Mouse (Mus musculus) kidney, embryonic 16.5 days (tissue): ENCODE results near the gene Sned1. TPM values are rescaled to one million over a fixed set of nuclear protein-coding genes. Genes with fewer than 3 reads are reported as not detected.
A peak's percentile ranks its signal among the peaks of the same experiment; 100 is the strongest.
"Not testable (repeated sequence)": the region's sequence is repeated elsewhere in the genome, so short reads cannot be mapped to it uniquely, and the experiment has no call there.

Experiments used
- ATAC-seq: fragments of 200-750 bp; cut with Nextera tagmentation; 2 replicates; pipeline ENCODE4 v1.8.0; 2017; ENCODE audit warnings: moderate TSS enrichment; ENCODE audit not compliant: low FRiP score, low TSS enrichment
- H3K27ac ChIP-seq: fragments of 300-500 bp; sonication (generic); 2 replicates; pipeline ENCODE4 v1.5.1; 2014; ENCODE audit warnings: low read length
- H3K27me3 ChIP-seq: fragments of 300-500 bp; sonication (generic); 2 replicates; pipeline ENCODE4 v1.6.1; 2014; ENCODE audit warnings: low read length, control low read depth, mixed read lengths; ENCODE audit not compliant: insufficient read depth
- H3K36me3 ChIP-seq: fragments of 300-500 bp; sonication (generic); 2 replicates; pipeline ENCODE4 v1.6.1; 2014; ENCODE audit warnings: low read length, control low read depth, mixed read lengths; ENCODE audit not compliant: insufficient read depth
- H3K4me1 ChIP-seq: fragments of 300-500 bp; sonication (generic); 2 replicates; pipeline ENCODE4 v1.6.1; 2014; ENCODE audit warnings: low read length, control low read depth, mixed read lengths; ENCODE audit not compliant: insufficient read depth
- H3K4me2 ChIP-seq: fragments of 300-500 bp; sonication (generic); replicated peaks from 2 replicates; pipeline ENCODE4 v1.6.1; 2014; ENCODE audit warnings: low read depth, low read length
- H3K4me3 ChIP-seq: fragments of 300-500 bp; sonication (generic); 2 replicates; pipeline ENCODE4 v1.5.1; 2014; ENCODE audit warnings: mild to moderate bottlenecking, low read length
- H3K9ac ChIP-seq: fragments of 300-500 bp; sonication (generic); replicated peaks from 2 replicates; pipeline ENCODE4 v1.6.1; 2014; ENCODE audit warnings: low read length
- H3K9me3 ChIP-seq: fragments of 300-500 bp; sonication (generic); 2 replicates; pipeline ENCODE4 v1.6.1; 2016; ENCODE audit warnings: low read length, control low read depth
- WGBS: fragments of 180-500 bp; shearing (Covaris S2); extraction: QIAGEN DNeasy Blood & Tissue Kit; methylation state at CpG from one replicate; pipeline ENCODE4 v1.1.7; 2014; 5-methylcytosine and 5-hydroxymethylcytosine counted together
- polyA plus RNA-seq: library from polyadenylated mRNA; unstranded; fragments of >200 nt; fragmentation: Nextera tagmentation; extraction: Ambion mirVana; gene quantifications from 2 replicates; pipeline ENCODE4 v1.2.1, GENCODE M21; 2015

The Sned1 gene
- polyA plus RNA-seq, 1 experiment from 2014 or later, result 11.1 TPM

DNA sequence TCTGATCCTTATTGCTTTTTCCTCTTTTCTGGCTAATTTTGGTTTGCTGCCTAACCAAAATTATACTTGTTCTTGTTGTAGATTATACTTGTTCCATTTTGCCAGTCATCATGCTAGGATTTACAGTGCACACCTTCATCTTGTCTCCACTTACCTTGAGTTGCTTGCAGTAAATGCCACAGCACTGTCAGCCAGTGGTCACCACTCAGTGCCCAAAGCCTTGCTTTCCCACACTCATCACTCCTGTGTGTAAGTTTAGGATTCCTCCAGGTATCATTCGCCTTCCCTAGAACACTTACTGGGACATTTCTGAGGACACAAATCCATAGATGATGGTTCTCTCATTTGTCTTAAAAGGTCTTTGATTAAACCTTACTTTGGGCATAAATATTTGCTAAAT lies 56.0 kb downstream of the Sned1 start:
- H3K9ac ChIP-seq, result no peak overlapping the region
- no peak overlapping the region for H3K4me3 ChIP-seq
- H3K4me2 ChIP-seq, result no peak overlapping the region
- WGBS, result 95% methylated on average over 1 of the region's 1 CpGs
- no peak overlapping the region for H3K27ac ChIP-seq
- H3K27me3 ChIP-seq, result no peaks in the 10 kb centered on the region
- H3K4me1 ChIP-seq, result no peaks in the 10 kb centered on the region
- no peak for ATAC-seq
- H3K36me3 ChIP-seq, result peaks cover 19% of the 10 kb centered on the region
- no peaks in the 10 kb centered on the region for H3K9me3 ChIP-seq

DNA sequence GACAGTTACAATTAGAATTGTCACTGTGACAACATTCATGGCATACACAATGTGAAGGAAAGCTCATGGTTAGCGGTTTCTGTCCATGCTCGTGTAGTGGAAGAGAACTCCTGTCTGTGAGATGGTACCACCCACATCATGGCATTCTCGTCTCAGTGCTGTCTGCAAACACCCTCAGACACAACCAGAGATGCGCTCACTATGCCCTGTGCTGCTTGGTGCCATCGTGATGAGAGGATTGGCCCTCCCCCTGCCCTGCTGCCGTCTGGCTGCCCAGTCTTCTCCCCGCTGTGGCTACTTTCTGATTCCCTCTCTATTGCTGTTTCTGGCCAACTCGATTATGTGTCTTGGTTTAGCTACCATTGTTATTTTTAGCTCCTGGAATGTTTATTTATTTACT lies 56.4 kb downstream of the Sned1 start:
- Histone ChIP-seq H3K27ac (no peak overlapping the region), H3K27me3 (no peaks in the 10 kb centered on the region), H3K9me3 (no peaks in the 10 kb centered on the region), H3K36me3 (peaks cover 22% of the 10 kb centered on the region), H3K4me3 (no peak overlapping the region), H3K4me2 (no peak overlapping the region), H3K9ac (no peak overlapping the region), H3K4me1 (no peaks in the 10 kb centered on the region)
- no peak for ATAC-seq
- WGBS, result 66% methylated on average over 8 of the region's 8 CpGs

DNA sequence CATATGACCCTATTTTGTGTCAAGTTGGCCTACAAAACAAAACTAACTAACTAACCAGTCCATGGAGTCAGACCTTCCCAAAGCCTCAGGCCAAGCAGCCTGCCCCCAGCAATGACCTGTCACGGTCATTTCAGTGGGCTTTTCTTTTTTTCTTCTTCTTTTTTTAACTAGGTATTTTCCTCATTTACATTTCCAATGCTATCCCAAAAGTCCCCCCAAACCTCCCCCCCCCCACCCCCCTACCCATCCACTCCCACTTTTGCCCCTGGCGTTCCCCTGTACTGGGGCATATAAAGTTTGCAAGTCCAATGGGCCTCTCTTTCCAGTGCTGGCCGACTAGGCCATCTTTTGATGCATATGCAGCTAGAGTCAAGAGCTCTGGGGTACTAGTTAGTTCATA lies 58.9 kb downstream of the Sned1 start:
- ATAC-seq, H3K9me3 ChIP-seq, H3K27ac ChIP-seq, H3K4me3 ChIP-seq, H3K27me3 ChIP-seq, H3K4me2 ChIP-seq, H3K4me1 ChIP-seq, H3K9ac ChIP-seq: not testable (repeated sequence)
- 81% methylated on average over 3 of the region's 3 CpGs for WGBS
- peaks cover 39% of the 10 kb centered on the region for H3K36me3 ChIP-seq

DNA sequence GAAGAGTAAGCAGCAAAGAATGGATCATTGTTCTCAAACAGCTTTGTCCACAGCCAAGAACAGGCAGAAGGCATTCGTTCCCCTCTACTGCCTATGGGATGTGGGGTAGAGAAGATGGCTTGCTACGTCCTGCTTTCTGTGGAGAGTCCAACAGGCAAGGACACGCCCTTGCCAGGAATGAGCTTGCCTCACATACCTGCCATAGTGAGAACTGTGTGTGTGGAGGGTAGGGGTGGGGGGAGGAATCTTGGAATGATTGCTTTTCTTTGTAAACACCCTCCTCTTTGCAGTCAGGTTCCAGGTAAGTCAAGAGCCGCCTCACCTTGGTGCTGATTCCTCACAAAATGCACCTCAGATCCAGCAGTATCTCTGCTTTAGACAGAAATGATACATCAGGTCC lies 64.2 kb downstream of the Sned1 start:
- no peak for ATAC-seq
- Histone ChIP-seq H3K4me1 (peaks cover 3% of the 10 kb centered on the region), H3K27me3 (no peaks in the 10 kb centered on the region), H3K4me3 (no peak overlapping the region), H3K36me3 (peaks cover 67% of the 10 kb centered on the region), H3K27ac (no peak overlapping the region), H3K9me3 (no peaks in the 10 kb centered on the region), H3K9ac (no peak overlapping the region), H3K4me2 (no peak overlapping the region)
- WGBS, result 90% methylated on average over 4 of the region's 4 CpGs

DNA sequence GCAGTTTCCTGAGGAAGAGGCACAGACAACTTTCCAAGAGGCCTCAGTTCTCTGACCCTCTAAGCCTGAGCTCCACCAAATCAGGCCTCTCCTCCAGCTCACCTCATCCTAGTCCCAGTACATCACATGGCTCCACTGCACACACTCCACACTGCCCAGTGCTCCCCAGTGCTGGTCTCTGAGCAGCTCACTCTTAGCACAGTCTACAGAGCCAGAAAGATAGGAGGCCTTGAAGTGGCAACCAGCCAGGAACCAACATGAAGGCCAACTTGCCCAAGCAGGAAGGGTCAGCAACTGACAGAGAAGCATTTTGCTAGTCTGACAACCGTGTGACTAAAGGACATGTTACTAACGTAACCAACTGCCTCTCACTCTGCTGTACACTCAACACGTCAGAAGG lies 64.9 kb downstream of the Sned1 start:
- Histone ChIP-seq H3K9ac (no peak overlapping the region), H3K27ac (no peak overlapping the region), H3K4me1 (peaks cover 8% of the 10 kb centered on the region), H3K4me3 (no peak overlapping the region), H3K4me2 (no peak overlapping the region), H3K27me3 (no peaks in the 10 kb centered on the region), H3K9me3 (no peaks in the 10 kb centered on the region), H3K36me3 (peaks cover 66% of the 10 kb centered on the region)
- WGBS, result 87% methylated on average over 3 of the region's 3 CpGs
- no peak for ATAC-seq

DNA sequence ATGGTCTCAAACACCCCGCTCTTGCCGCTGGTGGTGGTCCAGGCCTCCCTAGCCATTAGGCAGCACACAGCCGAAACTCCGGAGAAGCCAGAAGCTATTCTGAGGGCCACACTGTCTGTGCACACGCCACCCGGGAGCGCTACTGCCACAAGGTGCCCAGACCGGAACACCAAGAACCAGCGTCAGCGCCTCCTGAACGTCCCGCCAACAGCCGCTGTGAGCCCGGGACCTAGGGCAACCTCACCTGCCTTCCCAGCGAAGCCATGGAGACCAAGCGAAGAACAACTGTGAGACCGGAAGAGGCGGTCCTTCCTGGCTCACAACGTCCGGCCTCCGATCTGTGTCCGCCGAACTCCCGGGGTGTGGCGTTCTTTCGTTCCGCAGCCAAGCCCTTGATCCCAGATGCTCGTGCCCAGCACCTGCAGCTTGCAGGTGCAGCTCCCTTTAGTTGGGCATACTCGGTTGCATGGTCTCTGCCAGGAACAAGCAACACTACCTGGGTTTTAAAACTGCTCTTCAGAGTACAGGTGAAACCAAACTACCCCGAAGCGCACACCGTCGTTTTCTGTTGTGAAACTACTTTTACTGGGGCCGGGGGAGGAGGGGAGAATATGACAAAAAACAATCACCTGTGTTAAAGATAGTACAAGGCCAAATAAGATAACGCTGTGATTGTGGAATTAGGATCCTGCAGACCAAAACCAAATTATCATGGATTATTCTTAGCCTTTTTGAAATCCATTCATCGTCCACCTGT lies 70.1 kb downstream of the Sned1 start, which contains the start of gene Mterf4:
TSS of gene Mterf4 (minus strand) at position 335 of the 757 bp plus-strand sequence.
- H3K4me2 ChIP-seq, result peak within 1 kb of the TSS; percentile 82
- peak within 1 kb of the TSS; percentile 97 for H3K4me3 ChIP-seq
- H3K27me3 ChIP-seq, result no peaks in the 10 kb centered on the region
- peak within 1 kb of the TSS; percentile 91 for H3K9ac ChIP-seq
- H3K9me3 ChIP-seq, result no peaks in the 10 kb centered on the region
- peaks cover 8% of the 10 kb centered on the region for H3K4me1 ChIP-seq
- peak; percentile 94 for ATAC-seq
- WGBS, result 7% methylated on average over 36 of the region's 36 CpGs
- peaks cover 38% of the 10 kb centered on the region for H3K36me3 ChIP-seq
- H3K27ac ChIP-seq, result 0 out of 2 replicates have a peak within 1 kb of the TSS, but pooled peaks have one; percentile 43

DNA sequence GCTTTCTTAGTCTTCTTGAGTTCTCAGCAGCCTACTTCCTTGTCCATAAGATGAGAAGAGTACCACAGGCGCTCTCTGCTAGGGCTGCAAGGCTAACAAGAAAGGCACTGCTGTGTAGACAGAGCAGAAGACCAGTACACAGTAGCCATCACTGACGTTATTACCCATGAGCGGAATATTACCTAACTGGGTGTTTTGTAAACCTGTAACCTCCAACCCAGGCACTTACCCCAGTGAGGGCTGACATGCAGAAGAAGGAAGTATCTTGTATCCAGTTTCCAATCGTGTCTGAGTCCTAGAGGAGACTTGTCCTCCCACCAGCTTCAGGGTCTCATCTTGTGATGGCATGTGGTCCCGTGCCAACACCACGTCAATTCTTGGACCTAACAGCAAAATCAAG lies 88.3 kb downstream of the Sned1 start:
- Histone ChIP-seq H3K36me3 (peaks cover 52% of the 10 kb centered on the region), H3K9me3 (no peaks in the 10 kb centered on the region), H3K4me2 (no peak overlapping the region), H3K4me1 (no peaks in the 10 kb centered on the region), H3K27ac (no peak overlapping the region), H3K4me3 (no peak overlapping the region), H3K27me3 (no peaks in the 10 kb centered on the region), H3K9ac (no peak overlapping the region)
- 89% methylated on average over 6 of the region's 6 CpGs for WGBS
- ATAC-seq, result no peak

DNA sequence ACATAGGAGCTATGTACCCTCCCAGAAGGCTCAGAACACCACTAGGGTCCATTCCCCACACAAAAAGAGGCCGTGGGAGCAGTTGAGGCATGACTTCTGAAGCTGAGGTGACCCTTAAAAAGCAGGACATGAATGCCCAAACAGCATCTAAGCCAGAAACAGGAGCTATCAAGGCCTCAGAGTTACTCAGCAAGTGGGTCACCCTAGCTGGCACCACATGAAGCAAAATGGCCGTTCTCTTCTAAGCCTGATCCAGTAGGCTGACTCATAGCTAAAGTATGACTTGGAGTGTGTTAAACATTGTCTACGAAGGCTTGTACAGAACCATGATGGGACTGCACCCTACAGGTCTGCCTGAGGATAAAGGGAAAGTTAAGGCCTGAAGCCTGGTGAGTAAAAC lies 90.8 kb downstream of the Sned1 start:
- ATAC-seq, result no peak
- no peaks in the 10 kb centered on the region for H3K4me1 ChIP-seq
- 90% methylated on average over 3 of the region's 3 CpGs for WGBS
- H3K9ac ChIP-seq, result no peak overlapping the region
- peaks cover 32% of the 10 kb centered on the region for H3K36me3 ChIP-seq
- no peak overlapping the region for H3K4me2 ChIP-seq
- no peaks in the 10 kb centered on the region for H3K9me3 ChIP-seq
- no peak overlapping the region for H3K27ac ChIP-seq
- H3K4me3 ChIP-seq, result no peak overlapping the region
- H3K27me3 ChIP-seq, result no peaks in the 10 kb centered on the region

DNA sequence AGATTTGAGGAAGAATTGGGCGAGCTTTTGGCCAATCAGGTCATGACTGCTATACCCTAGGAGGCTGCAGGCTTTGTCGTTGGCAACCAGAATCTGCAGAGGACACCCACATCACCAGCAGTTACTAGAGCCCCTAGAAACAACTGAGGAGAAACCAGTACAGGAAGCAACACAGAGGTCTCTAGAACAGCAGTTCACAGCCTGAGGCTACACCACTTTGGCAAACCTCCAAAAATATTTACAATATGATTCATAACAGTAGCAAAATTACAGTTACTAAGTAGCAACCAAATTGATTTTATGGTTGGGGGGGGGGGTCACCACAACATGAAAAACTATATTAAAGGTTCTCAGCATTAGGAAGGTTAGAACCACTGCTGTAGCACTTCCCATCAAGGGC lies 99.0 kb downstream of the Sned1 start:
- Histone ChIP-seq H3K36me3 (peaks cover 12% of the 10 kb centered on the region; the same call in 1 of the 2 replicates), H3K4me3 (no peak overlapping the region), H3K9ac (no peak overlapping the region), H3K27ac (no peak overlapping the region), H3K9me3 (no peaks in the 10 kb centered on the region), H3K4me1 (no peaks in the 10 kb centered on the region), H3K27me3 (no peaks in the 10 kb centered on the region), H3K4me2 (no peak overlapping the region)
- WGBS, result 78% methylated on average over 2 of the region's 2 CpGs
- no peak for ATAC-seq

DNA sequence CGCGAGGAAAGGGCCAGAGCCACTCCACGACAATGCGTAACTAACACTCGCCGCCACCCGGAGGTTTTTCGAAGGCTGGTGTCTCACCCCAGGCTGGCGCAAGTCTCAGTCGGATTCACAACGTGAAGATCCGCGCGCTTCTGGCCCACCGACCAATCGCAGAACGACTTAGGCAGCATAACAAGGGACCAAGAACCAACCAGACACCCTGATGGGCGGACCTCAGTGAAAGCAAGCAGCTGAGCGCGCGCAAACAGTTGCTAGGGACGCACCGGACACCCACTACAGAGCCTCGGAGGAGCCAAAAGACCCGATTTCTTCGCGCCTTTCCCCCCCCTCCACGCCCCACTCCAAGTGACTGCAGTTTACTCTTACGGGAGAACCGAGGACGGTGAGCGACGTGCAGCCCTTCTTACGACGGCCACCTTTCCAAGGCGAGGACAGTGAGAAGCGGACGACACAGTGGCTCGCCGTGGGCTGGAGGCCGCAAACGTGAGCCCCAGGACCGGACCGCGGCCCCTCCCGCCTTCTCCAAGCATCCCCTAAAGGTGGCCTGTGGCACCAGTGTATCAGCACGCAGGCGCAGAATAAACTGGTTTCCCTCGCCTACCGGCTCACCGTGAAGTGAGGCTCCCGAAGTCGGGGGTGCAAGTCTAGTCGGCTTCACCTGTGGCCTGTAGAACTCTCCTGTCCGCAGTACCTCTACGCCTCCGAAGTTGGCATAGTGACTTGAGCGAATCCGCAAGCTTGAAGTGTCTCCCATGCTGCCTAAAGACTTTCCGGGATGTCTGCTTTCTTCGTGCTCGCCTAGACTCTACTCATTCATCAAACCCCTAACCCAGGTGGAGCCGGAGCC lies 107.2 kb downstream of the Sned1 start, which contains the start of the genes Ppp1r7 and Pask:
TSS of gene Ppp1r7 (plus strand) at position 207 of the 856 bp plus-strand sequence.
TSS of gene Pask (minus strand) at position 835 of the 856 bp plus-strand sequence.
- H3K36me3 ChIP-seq, result peaks cover 2% of the 10 kb centered on the region; the same call in 1 of the 2 replicates
- H3K4me2 ChIP-seq, result peak within 1 kb of the TSS; percentile 77
- H3K9ac ChIP-seq, result peak within 1 kb of the TSS; percentile 76
- ATAC-seq, result peak; percentile 96
- H3K9me3 ChIP-seq, result no peaks in the 10 kb centered on the region
- peaks cover 16% of the 10 kb centered on the region for H3K4me1 ChIP-seq
- peak within 1 kb of the TSS; percentile 84 for H3K4me3 ChIP-seq
- H3K27ac ChIP-seq, result peak within 1 kb of the TSS; percentile 51
- no peaks in the 10 kb centered on the region for H3K27me3 ChIP-seq
- under 1% methylated on average over 63 of the region's 63 CpGs for WGBS
